Comparison of ENCODE assay signal across 13 mouse cellular contexts in genomic region chr1:41890714-41891689, GRCm38 (mm10).
DNase-seq lines count a peak whose midpoint lies in the region; ATAC-seq and TF ChIP-seq lines count a peak whose summit lies in the region.
"Had no signal": no experiment of that assay in that cellular context is flagged by ENCODE, and none has a peak within 500 bp of the region (broad histone marks: within the 10 kb centered on the region; RNA-seq: fewer than 3 reads in every experiment).

No protein-coding gene starts in this region.

- intact Hi-C loops in heart, postnatal 10 days (cut with DNase I), result no loop called here

- no peaks in the 10 kb centered on the region; the same call in 1 of the 2 replicates for H3K4me1 ChIP-seq in testis, adult 2 months (ENCODE audit: control insufficient read depth, insufficient read depth, low read length)
- peaks cover 64% of the 10 kb centered on the region for H3K4me1 ChIP-seq in hindbrain, embryonic 10.5 days (replicated peaks)
- peaks cover 34% of the 10 kb centered on the region for H3K4me1 ChIP-seq in midbrain, embryonic 14.5 days (ENCODE audit: control insufficient read depth, insufficient read depth, low read length)

- H3K9me3 ChIP-seq in hindbrain, embryonic 10.5 days, result no peaks in the 10 kb centered on the region
- H3K9me3 ChIP-seq in midbrain, embryonic 14.5 days (ENCODE audit: control insufficient read depth, low read length), result no peaks in the 10 kb centered on the region
- H3K9me3 ChIP-seq: intestine, embryonic 15.5 days; limb, embryonic 15.5 days had no signal

- H3K27ac ChIP-seq in testis, adult 2 months (ENCODE audit: control insufficient read depth, insufficient read depth, low read depth, low read length), result no peak overlapping the region
- peak overlapping the region; percentile 87 for H3K27ac ChIP-seq in hindbrain, embryonic 10.5 days
- H3K27ac ChIP-seq in midbrain, embryonic 14.5 days (replicated peaks; ENCODE audit: low read depth, low read length), result peak overlapping the region; percentile 65
- H3K27ac ChIP-seq: intestine, embryonic 15.5 days; limb, embryonic 15.5 days had no signal

- 17% methylated on average over 20 of the region's 20 CpGs for WGBS in hindbrain, embryonic 10.5 days
- 16% methylated on average over 20 of the region's 20 CpGs for WGBS in midbrain, embryonic 14.5 days

- H3K9ac ChIP-seq in midbrain, embryonic 14.5 days (replicated peaks; ENCODE audit: low read length), result peak overlapping the region; percentile 24; the same call in 1 of the 2 replicates
- H3K9ac ChIP-seq: intestine, embryonic 15.5 days; limb, embryonic 15.5 days had no signal

- H3K27me3 ChIP-seq in testis, adult 2 months (ENCODE audit: control insufficient read depth, insufficient read depth, low read length), result no peaks in the 10 kb centered on the region
- no peaks in the 10 kb centered on the region for H3K27me3 ChIP-seq in hindbrain, embryonic 10.5 days (ENCODE audit: insufficient read depth, poor library complexity, severe bottlenecking)
- no peaks in the 10 kb centered on the region for H3K27me3 ChIP-seq in midbrain, embryonic 14.5 days (ENCODE audit: control insufficient read depth, insufficient read depth, low read length)
- H3K27me3 ChIP-seq: intestine, embryonic 15.5 days; limb, embryonic 15.5 days had no signal

- DNase-seq in testis, postnatal 10 days (ENCODE audit: low spot score), result no peak
- DNase-seq in hindbrain, embryonic 10.5 days (ENCODE audit: low spot score), result peak; percentile 85
- DNase-seq in midbrain, embryonic 14.5 days, result peak; percentile 50
- no peak for DNase-seq in gastrocnemius, postnatal 10 days
- no peak for DNase-seq in thymus, postnatal 36 days
- no peak for DNase-seq in thymus, postnatal 14 days
- no peak for DNase-seq in heart, postnatal 10 days
- DNase-seq: adrenal gland, adult 8-10 months; cerebellum, adult 11-12 months had no signal

- 0 out of 2 replicates have a peak overlapping the region, but pooled peaks have one; percentile 8 for H3K4me3 ChIP-seq in testis, adult 2 months (ENCODE audit: control insufficient read depth, low read depth, low read length)
- peak overlapping the region; percentile 34 for H3K4me3 ChIP-seq in hindbrain, embryonic 10.5 days
- H3K4me3 ChIP-seq in midbrain, embryonic 14.5 days (replicated peaks; ENCODE audit: low read depth, low read length), result 0 out of 2 replicates have a peak overlapping the region, but pooled peaks have one; percentile 2
- H3K4me3 ChIP-seq: intestine, embryonic 15.5 days; limb, embryonic 15.5 days; myocyte had no signal

- H3K4me2 ChIP-seq in midbrain, embryonic 14.5 days (ENCODE audit: low read length), result peak overlapping the region; percentile 45
- H3K4me2 ChIP-seq: intestine, embryonic 15.5 days; limb, embryonic 15.5 days had no signal

- no peak for TF ChIP-seq POLR2A in testis, adult 2 months (IDR thresholded peaks at IDR 0.05; ENCODE audit: control insufficient read depth, low read depth, low read length)

- TF ChIP-seq CTCF in testis, adult 2 months (IDR thresholded peaks at IDR 0.05; ENCODE audit: control insufficient read depth, insufficient read depth, insufficient replicate concordance, low read depth, low read length), result no peak

- no peaks in the 10 kb centered on the region for H3K36me3 ChIP-seq in testis, adult 2 months (ENCODE audit: control insufficient read depth, insufficient read depth, low read length)
- H3K36me3 ChIP-seq in hindbrain, embryonic 10.5 days, result no peaks in the 10 kb centered on the region
- no peaks in the 10 kb centered on the region for H3K36me3 ChIP-seq in midbrain, embryonic 14.5 days (ENCODE audit: control insufficient read depth, insufficient read depth, low read length)
- H3K36me3 ChIP-seq: intestine, embryonic 15.5 days; limb, embryonic 15.5 days had no signal

- ATAC-seq in midbrain, embryonic 14.5 days (ENCODE audit: low FRiP score, low TSS enrichment), result 0 out of 2 replicates have a peak, but pooled peaks have one; percentile 47
- ATAC-seq: intestine, embryonic 15.5 days had no signal

Comparison
In these comparisons a context has a peak if more than half of its experiments do, and no peak if none do; other contexts are left out.
1. DNase-seq: peak in hindbrain, embryonic 10.5 days (single experiment) and midbrain, embryonic 14.5 days (single experiment); none in testis, postnatal 10 days (single experiment), gastrocnemius, postnatal 10 days (single experiment), thymus, postnatal 36 days (0 of 2), thymus, postnatal 14 days (single experiment) and heart, postnatal 10 days (0 of 2).
2. Peak in every context shown above with its lines, with median percentiles within 50 percentile points of each other: H3K4me3 ChIP-seq.